Mouse (Mus musculus) midbrain, postnatal 0 days (tissue): Measurements from ENCODE around the gene Taf1. TPM values are rescaled to one million over a fixed set of nuclear protein-coding genes. Genes with fewer than 3 reads are reported as not detected.

Experiments used
- ATAC-seq: fragments of 200-750 bp; cut with Nextera tagmentation; 2 replicates; pipeline ENCODE4 v1.8.0; 2017; ENCODE audit warnings: moderate number of reproducible peaks, mild to moderate bottlenecking, moderate TSS enrichment, moderate library complexity; ENCODE audit not compliant: low FRiP score
- DNase-seq: peaks from one replicate; pipeline ENCODE4 v3.0.0-alpha.2; 2015; ENCODE audit warnings: low spot score
- H3K27ac ChIP-seq: fragments of 300-500 bp; sonication (generic); 2 replicates; pipeline ENCODE4 v1.5.1; 2014; ENCODE audit warnings: low read depth, mild to moderate bottlenecking, low read length, mixed read lengths
- H3K27me3 ChIP-seq: fragments of 300-500 bp; sonication (generic); 2 replicates; pipeline ENCODE4 v1.6.1; 2014; ENCODE audit warnings: low read length, control low read depth, mixed read lengths; ENCODE audit not compliant: insufficient read depth
- H3K36me3 ChIP-seq: fragments of 300-500 bp; sonication (generic); 2 replicates; pipeline ENCODE4 v1.6.1; 2014; ENCODE audit warnings: low read length, control low read depth, mixed read lengths; ENCODE audit not compliant: insufficient read depth
- H3K4me1 ChIP-seq: fragments of 300-500 bp; sonication (generic); 2 replicates; pipeline ENCODE4 v1.6.1; 2014; ENCODE audit warnings: mild to moderate bottlenecking, control low read depth, antibody characterized with exemption, low read length, mixed read lengths; ENCODE audit not compliant: insufficient read depth
- H3K4me2 ChIP-seq: fragments of 300-500 bp; sonication (generic); 2 replicates; pipeline ENCODE4 v1.6.1; 2014; ENCODE audit warnings: low read depth, mild to moderate bottlenecking, low read length, mixed read lengths; ENCODE audit not compliant: poor library complexity, severe bottlenecking
- H3K4me3 ChIP-seq: fragments of 300-500 bp; sonication (generic); 2 replicates; pipeline ENCODE4 v1.5.1; 2014; ENCODE audit warnings: low read depth, mild to moderate bottlenecking, low read length, moderate library complexity
- H3K9ac ChIP-seq: fragments of 300-500 bp; sonication (generic); replicated peaks from 2 replicates; pipeline ENCODE4 v1.6.1; 2014; ENCODE audit warnings: mild to moderate bottlenecking, low read length, moderate library complexity, mixed read lengths; ENCODE audit not compliant: poor library complexity, severe bottlenecking
- H3K9me3 ChIP-seq: fragments of 300-500 bp; sonication (generic); 2 replicates; pipeline ENCODE4 v1.6.1; 2016; ENCODE audit warnings: low read length, control low read depth
- CTCF ChIP-seq: IDR thresholded peaks from 2 replicates; pipeline ENCODE4 v1.5.1; 2016; ENCODE audit warnings: antibody characterized with exemption, mild to moderate bottlenecking
- WGBS: fragments of 180-500 bp; shearing (Covaris S2); extraction: QIAGEN DNeasy Blood & Tissue Kit; methylation state at CpG from one replicate; pipeline ENCODE4 v1.1.7; 2014; 5-methylcytosine and 5-hydroxymethylcytosine counted together
- polyA plus RNA-seq: library from polyadenylated mRNA; unstranded; fragments of >200 nt; fragmentation: Nextera tagmentation; extraction: Ambion mirVana; gene quantifications from 2 replicates; pipeline ENCODE4 v1.2.1, GENCODE M21; 2015
- total RNA-seq: library from RNA; depleted of rRNA; stranded (reverse); fragments of >200 nt; gene quantifications from 2 replicates; pipeline ENCODE4 v1.2.3, GENCODE M21; 2014; rRNA removed

Gene Taf1
- total and polyA plus RNA-seq, 2 experiments from 2014 or later = 13.4 to 25.6 TPM

- H3K27ac ChIP-seq = peak overlapping the region; percentile 86
Measured at GRCm38 (mm10) chrX:101641161-101641530, 108.6 kb downstream of the Taf1 start.

DNA sequence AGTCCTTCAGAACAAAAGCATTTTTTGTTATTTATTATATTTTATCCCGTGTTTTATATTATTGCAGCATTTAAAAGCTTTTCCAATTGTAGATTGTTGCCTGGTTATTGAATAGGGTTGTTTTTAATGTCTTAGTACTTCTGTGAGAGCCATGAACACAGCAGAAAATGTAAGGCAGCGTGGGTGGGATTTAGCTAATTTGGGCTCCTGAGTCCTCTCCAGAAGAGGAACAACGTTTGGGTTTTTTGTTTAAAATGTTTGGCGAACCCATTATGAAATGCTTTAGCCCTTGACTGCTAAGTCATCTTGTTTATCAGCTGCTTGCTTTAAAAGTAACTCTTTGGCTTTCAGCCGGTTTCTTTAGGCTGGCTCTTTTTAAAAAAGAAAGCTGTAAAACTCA is 109.6 kb downstream of the Taf1 start:
- Histone ChIP-seq H3K27ac (0 out of 2 replicates have a peak overlapping the region, but pooled peaks have one; percentile 2), H3K4me3 (peak overlapping the region; percentile 59), H3K36me3 (no peaks in the 10 kb centered on the region), H3K9me3 (no peaks in the 10 kb centered on the region), H3K4me1 (no peaks in the 10 kb centered on the region), H3K4me2 (peak overlapping the region; percentile 51), H3K9ac (peak overlapping the region; percentile 44), H3K27me3 (peaks cover 3% of the 10 kb centered on the region; the same call in 1 of the 2 replicates)
- WGBS = 11% methylated on average over 5 of the region's 5 CpGs
- no peak for DNase-seq
- no peak for ATAC-seq
- TF ChIP-seq CTCF = no peak

More at GRCm38 (mm10) chrX:101641161-101641530, 108.6 kb downstream of the Taf1 start:
- Histone ChIP-seq H3K4me2 (peak overlapping the region; percentile 51), H3K4me1 (no peaks in the 10 kb centered on the region), H3K36me3 (no peaks in the 10 kb centered on the region), H3K27me3 (peaks cover 3% of the 10 kb centered on the region; the same call in 1 of the 2 replicates), H3K4me3 (peak overlapping the region; percentile 59), H3K9ac (peak overlapping the region; percentile 74), H3K9me3 (no peaks in the 10 kb centered on the region)
- no peak; the same call in 1 of the 2 replicates for ATAC-seq
- WGBS = 16% methylated on average over 6 of the region's 6 CpGs
- no peak for DNase-seq
- TF ChIP-seq CTCF = no peak

GRCm38 (mm10) chrX:101645286-101645685 is 112.8 kb downstream of the Taf1 start:
- Histone ChIP-seq H3K9me3 (no peaks in the 10 kb centered on the region), H3K27me3 (no peaks in the 10 kb centered on the region; the same call in 1 of the 2 replicates), H3K4me2 (no peak overlapping the region), H3K9ac (no peak overlapping the region), H3K27ac (no peak overlapping the region), H3K36me3 (no peaks in the 10 kb centered on the region), H3K4me1 (no peaks in the 10 kb centered on the region), H3K4me3 (no peak overlapping the region)
- no peak for TF ChIP-seq CTCF
- ATAC-seq (no peak), DNase-seq (no peak)
- 51% methylated on average over 2 of the region's 2 CpGs for WGBS

DNA sequence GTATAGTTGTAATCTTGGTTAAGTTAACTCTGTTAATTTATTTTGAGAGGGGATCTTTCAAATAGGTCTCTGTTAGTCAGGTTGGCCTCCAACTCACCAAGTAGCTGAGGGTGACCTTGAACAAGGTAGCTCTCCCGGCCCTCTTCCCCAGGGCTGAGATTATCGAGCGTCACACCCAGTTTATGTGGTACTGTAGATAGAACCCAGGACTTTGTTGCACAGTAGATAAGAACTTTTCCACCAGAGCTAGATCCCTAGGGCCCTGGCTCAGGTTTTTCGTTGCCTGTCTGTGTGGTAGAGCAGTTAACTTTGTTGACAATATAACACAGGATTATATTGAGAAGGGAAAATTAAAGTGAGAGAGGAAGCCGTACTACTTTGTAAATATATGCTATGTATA is 114.1 kb downstream of the Taf1 start:
- Histone ChIP-seq H3K4me2 (no peak overlapping the region), H3K4me1 (no peaks in the 10 kb centered on the region), H3K27ac (no peak overlapping the region), H3K9ac (no peak overlapping the region), H3K36me3 (no peaks in the 10 kb centered on the region), H3K9me3 (no peaks in the 10 kb centered on the region), H3K27me3 (no peaks in the 10 kb centered on the region), H3K4me3 (no peak overlapping the region)
- DNase-seq (no peak), ATAC-seq (no peak)
- WGBS = 73% methylated on average over 5 of the region's 5 CpGs
- no peak for TF ChIP-seq CTCF

Other genes with a start within 250 kb of the Taf1 start
- 188 and 189 TPM in 2 replicates for gene Nlgn3, start 233.6 kb upstream of the Taf1 start, total RNA-seq
- 82.3 and 84.6 TPM in 2 replicates for gene Nlgn3, start 233.6 kb upstream of the Taf1 start, polyA plus RNA-seq
- gene Gjb1, start 156.4 kb upstream of the Taf1 start, total RNA-seq = 1.5 and 2.1 TPM in 2 replicates
- 1.7 and 2.4 TPM in 2 replicates for gene Gjb1, start 156.4 kb upstream of the Taf1 start, polyA plus RNA-seq
- 226 and 247 TPM in 2 replicates for gene Zmym3, start 111.9 kb upstream of the Taf1 start, total RNA-seq
- gene Zmym3, start 111.9 kb upstream of the Taf1 start, polyA plus RNA-seq = 117 and 129 TPM in 2 replicates
- 223 and 265 TPM in 2 replicates for gene Nono, start 103.4 kb upstream of the Taf1 start, total RNA-seq
- gene Nono, start 103.4 kb upstream of the Taf1 start, polyA plus RNA-seq = 175 and 176 TPM in 2 replicates
- gene Itgb1bp2, start 83.6 kb upstream of the Taf1 start, total RNA-seq = 2.6 and 2.7 TPM in 2 replicates
- gene Itgb1bp2, start 83.6 kb upstream of the Taf1 start, polyA plus RNA-seq = 0.88 and 1.4 TPM in 2 replicates
- 125 and 174 TPM in 2 replicates for gene Ogt, start 107.3 kb downstream of the Taf1 start, total RNA-seq
- gene Ogt, start 107.3 kb downstream of the Taf1 start, polyA plus RNA-seq = 97.6 and 110 TPM in 2 replicates
- gene Cxcr3, start 201.5 kb downstream of the Taf1 start, total RNA-seq = 0.33 TPM in 1 of 2 replicates, not detected in the other
- 0.12 and 0.20 TPM in 2 replicates for gene Cxcr3, start 201.5 kb downstream of the Taf1 start, polyA plus RNA-seq